Mouse (Mus musculus) hindbrain, embryonic 16.5 days (tissue): ENCODE results near the gene Spats2. TPM values are rescaled to one million over a fixed set of nuclear protein-coding genes. Genes with fewer than 3 reads are reported as not detected.

Source experiments
- ATAC-seq: fragments of 200-750 bp; cut with Nextera tagmentation; 2 replicates; pipeline ENCODE4 v1.8.0; 2017; ENCODE audit warnings: moderate TSS enrichment, moderate library complexity
- H3K27ac ChIP-seq: fragments of 300-500 bp; sonication (generic); 2 replicates; pipeline ENCODE4 v1.5.1; 2014; ENCODE audit warnings: low read depth, mild to moderate bottlenecking, control low read depth, low read length, moderate library complexity
- H3K27me3 ChIP-seq: fragments of 300-500 bp; sonication (generic); replicated peaks from 2 replicates; pipeline ENCODE4 v1.6.1; 2014; ENCODE audit warnings: low read length; ENCODE audit not compliant: control insufficient read depth, insufficient read depth
- H3K36me3 ChIP-seq: fragments of 300-500 bp; sonication (generic); 2 replicates; pipeline ENCODE4 v1.6.1; 2014; ENCODE audit warnings: mild to moderate bottlenecking, low read length, moderate library complexity, mixed read lengths; ENCODE audit not compliant: control insufficient read depth, insufficient read depth
- H3K4me1 ChIP-seq: fragments of 300-500 bp; sonication (generic); 2 replicates; pipeline ENCODE4 v1.6.1; 2014; ENCODE audit warnings: low read depth, low read length; ENCODE audit not compliant: control insufficient read depth, insufficient read depth
- H3K4me2 ChIP-seq: fragments of 300-500 bp; sonication (generic); 2 replicates; pipeline ENCODE4 v1.6.1; 2014; ENCODE audit warnings: mild to moderate bottlenecking, low read length, control low read depth, moderate library complexity
- H3K4me3 ChIP-seq: fragments of 300-500 bp; sonication (generic); 2 replicates; pipeline ENCODE4 v1.5.1; 2014; ENCODE audit warnings: mild to moderate bottlenecking, low read length, control low read depth, moderate library complexity
- H3K9ac ChIP-seq: fragments of 300-500 bp; sonication (generic); 2 replicates; pipeline ENCODE4 v1.6.1; 2014; ENCODE audit warnings: low read depth, mild to moderate bottlenecking, control low read depth, low read length, moderate library complexity
- H3K9me3 ChIP-seq: fragments of 300-500 bp; sonication (generic); 2 replicates; pipeline ENCODE4 v1.6.1; 2014; ENCODE audit warnings: mild to moderate bottlenecking, low read length, moderate library complexity; ENCODE audit not compliant: control insufficient read depth
- WGBS: fragments of 180-500 bp; shearing (Covaris S2); extraction: QIAGEN DNeasy Blood & Tissue Kit; methylation state at CpG from one replicate; pipeline ENCODE4 v1.1.7; 2014; 5-methylcytosine and 5-hydroxymethylcytosine counted together
- polyA plus RNA-seq: library from polyadenylated mRNA; unstranded; fragments of >200 nt; fragmentation: Nextera tagmentation; extraction: Ambion mirVana; gene quantifications from 2 replicates; pipeline ENCODE4 v1.2.1, GENCODE M21; 2015

Spats2 gene
- polyA plus RNA-seq, 1 experiment from 2014 or later = 23.8 TPM

DNA sequence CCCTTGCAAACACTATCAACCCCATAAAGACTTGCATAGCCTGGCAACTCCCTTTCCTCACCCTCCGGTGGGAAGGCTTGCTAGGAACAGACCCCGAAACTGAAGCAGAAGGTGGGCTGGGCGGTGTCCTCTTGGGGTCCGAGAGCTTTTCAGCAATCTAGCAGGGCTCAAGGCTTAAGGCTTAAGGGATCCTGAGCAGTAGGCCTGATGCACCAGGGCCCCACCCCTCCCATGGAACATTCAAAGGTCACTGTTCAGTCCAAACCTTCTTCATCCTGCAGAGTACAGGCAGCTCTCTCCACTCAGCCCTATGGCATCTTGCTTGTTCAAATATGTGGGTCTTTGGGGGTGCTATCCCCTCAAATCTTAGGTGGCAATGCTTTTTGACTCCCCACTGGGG, 39.7 kb upstream of the Spats2 start:
- H3K4me3 ChIP-seq = no peak overlapping the region
- whole genome bisulfite sequencing = 68% methylated on average over 4 of the region's 4 CpGs
- H3K4me2 ChIP-seq = no peak overlapping the region

DNA sequence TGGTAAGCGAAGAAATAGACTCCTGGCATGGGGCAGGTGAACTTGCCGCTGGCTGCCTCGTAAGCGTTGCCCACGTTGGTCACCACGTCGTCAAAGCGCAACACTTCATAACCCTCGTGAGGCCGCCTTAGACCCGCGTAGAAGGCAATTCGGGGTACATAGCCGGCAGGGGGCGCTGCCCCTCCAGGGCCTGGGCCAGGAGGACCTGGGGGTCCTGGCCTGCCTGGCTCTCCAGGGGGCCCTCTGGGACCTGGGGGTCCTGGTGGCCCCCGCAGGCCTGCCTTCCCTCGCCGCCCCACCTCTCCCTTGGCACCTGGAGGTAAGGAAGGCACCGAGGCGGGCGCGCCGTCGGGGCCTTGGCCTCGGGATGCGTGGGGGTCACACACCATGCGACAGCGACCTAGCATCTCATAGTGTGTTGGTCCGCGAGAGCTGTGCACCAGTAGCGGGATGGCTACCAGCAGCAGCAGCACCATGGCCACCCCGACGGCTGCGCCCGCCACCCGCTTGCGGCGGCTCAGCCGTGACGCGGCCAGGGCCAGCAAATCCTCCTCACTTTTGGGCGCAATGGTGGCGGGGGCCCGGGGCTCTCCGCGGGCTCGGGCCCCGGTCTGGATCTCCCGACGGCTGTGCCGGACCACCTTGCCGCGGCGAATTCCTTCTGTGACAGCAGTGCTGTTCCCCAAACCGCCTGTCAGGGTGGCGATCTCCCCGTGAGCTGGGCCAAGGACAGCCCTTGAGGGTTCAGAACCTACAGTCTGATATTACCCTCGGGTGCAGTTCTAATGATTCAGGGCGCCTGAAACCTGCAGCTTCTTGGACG, 38.3 kb upstream of the Spats2 start, which contains the start of gene C1ql4:
Gene C1ql4, minus strand, starts transcription at position 565 of the 823 bp plus-strand sequence.
- Histone ChIP-seq H3K4me1 (peaks cover 5% of the 10 kb centered on the region; the same call in 1 of the 2 replicates), H3K27ac (no peak within 1 kb of the TSS), H3K36me3 (no peaks in the 10 kb centered on the region), H3K9ac (no peak within 1 kb of the TSS; the same call in 1 of the 2 replicates), H3K27me3 (peaks cover 47% of the 10 kb centered on the region), H3K4me3 (peak within 1 kb of the TSS; percentile 25), H3K4me2 (peak within 1 kb of the TSS; percentile 55), H3K9me3 (no peaks in the 10 kb centered on the region)
- ATAC-seq = 0 out of 2 replicates have a peak, but pooled peaks have one; percentile 9
- WGBS = 5% methylated on average over 56 of the region's 60 CpGs

More for the DNA sequence above, 39.7 kb upstream of the Spats2 start:
- Histone ChIP-seq H3K9ac (no peak overlapping the region), H3K36me3 (no peaks in the 10 kb centered on the region), H3K4me1 (peaks cover 5% of the 10 kb centered on the region; the same call in 1 of the 2 replicates), H3K27ac (no peak overlapping the region), H3K27me3 (peaks cover 44% of the 10 kb centered on the region), H3K9me3 (no peaks in the 10 kb centered on the region)
- ATAC-seq = no peak

DNA sequence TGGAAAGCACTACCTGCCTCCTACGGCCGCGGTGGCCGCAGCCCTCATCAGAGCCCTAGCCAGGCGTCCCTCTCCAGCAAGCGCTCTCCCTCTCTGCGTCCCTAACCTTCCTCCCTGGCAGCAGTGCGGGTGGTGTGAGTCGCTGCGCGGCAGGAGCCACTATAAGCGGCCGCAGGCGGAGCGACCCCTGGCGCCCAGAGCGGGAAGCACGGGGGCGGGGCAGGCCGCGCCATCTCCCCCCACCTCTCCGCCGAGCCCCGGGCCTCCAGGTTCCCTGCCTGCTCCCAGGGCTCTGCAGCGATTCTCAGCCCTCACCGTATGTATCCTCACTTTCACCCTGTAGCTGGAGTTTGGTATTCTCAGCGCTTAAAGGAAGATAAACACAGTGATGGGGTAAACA, 37.4 kb upstream of the Spats2 start:
- Histone ChIP-seq H3K4me1 (peaks cover 5% of the 10 kb centered on the region; the same call in 1 of the 2 replicates), H3K9ac (no peak overlapping the region; the same call in 1 of the 2 replicates), H3K27me3 (peaks cover 51% of the 10 kb centered on the region), H3K36me3 (no peaks in the 10 kb centered on the region), H3K4me2 (peak overlapping the region; percentile 55), H3K27ac (no peak overlapping the region), H3K9me3 (no peaks in the 10 kb centered on the region), H3K4me3 (peak overlapping the region; percentile 25)
- under 1% methylated on average over 26 of the region's 27 CpGs for WGBS
- peak; percentile 63 for ATAC-seq

DNA sequence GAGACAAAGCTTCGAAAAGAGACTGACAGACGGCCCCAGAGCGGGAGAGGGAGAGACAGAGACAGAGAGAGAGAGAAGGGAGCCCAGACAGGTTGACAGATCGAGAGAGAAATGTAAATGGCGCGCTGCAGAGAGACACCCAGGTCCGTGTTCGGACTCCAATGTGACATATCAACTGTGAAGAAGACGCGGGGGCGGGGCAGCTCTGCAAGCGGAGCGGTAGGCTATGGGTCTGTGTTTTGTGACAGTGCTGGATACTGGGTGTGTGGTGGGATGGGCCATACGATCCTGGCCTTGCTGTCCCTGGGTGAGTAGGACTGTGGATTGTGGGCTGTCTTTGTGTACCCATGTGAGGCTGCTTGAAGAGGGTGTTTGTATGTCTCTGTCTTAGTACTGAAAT, 36.6 kb upstream of the Spats2 start:
- Histone ChIP-seq H3K4me3 (no peak overlapping the region), H3K4me1 (peaks cover 12% of the 10 kb centered on the region), H3K27me3 (peaks cover 50% of the 10 kb centered on the region), H3K4me2 (peak overlapping the region; percentile 29), H3K9me3 (no peaks in the 10 kb centered on the region), H3K9ac (no peak overlapping the region; the same call in 1 of the 2 replicates), H3K27ac (no peak overlapping the region), H3K36me3 (no peaks in the 10 kb centered on the region)
- no peak for ATAC-seq
- WGBS = 14% methylated on average over 14 of the region's 14 CpGs

- Histone ChIP-seq H3K9ac (peak within 1 kb of the TSS; percentile 66), H3K27ac (peak within 1 kb of the TSS; percentile 39), H3K4me1 (peaks cover 30% of the 10 kb centered on the region), H3K4me2 (peak within 1 kb of the TSS; percentile 77), H3K27me3 (peaks cover 38% of the 10 kb centered on the region), H3K4me3 (peak within 1 kb of the TSS; percentile 49), H3K9me3 (no peaks in the 10 kb centered on the region), H3K36me3 (no peaks in the 10 kb centered on the region)
- ATAC-seq = no peak
- WGBS = 30% methylated on average over 8 of the region's 8 CpGs
Measured at GRCm38 (mm10) chr15:99092870-99093269, 32.8 kb upstream of the Spats2 start, which contains the start of gene Dnajc22. Gene Dnajc22, plus strand, starts transcription at chr15:99093170.

DNA sequence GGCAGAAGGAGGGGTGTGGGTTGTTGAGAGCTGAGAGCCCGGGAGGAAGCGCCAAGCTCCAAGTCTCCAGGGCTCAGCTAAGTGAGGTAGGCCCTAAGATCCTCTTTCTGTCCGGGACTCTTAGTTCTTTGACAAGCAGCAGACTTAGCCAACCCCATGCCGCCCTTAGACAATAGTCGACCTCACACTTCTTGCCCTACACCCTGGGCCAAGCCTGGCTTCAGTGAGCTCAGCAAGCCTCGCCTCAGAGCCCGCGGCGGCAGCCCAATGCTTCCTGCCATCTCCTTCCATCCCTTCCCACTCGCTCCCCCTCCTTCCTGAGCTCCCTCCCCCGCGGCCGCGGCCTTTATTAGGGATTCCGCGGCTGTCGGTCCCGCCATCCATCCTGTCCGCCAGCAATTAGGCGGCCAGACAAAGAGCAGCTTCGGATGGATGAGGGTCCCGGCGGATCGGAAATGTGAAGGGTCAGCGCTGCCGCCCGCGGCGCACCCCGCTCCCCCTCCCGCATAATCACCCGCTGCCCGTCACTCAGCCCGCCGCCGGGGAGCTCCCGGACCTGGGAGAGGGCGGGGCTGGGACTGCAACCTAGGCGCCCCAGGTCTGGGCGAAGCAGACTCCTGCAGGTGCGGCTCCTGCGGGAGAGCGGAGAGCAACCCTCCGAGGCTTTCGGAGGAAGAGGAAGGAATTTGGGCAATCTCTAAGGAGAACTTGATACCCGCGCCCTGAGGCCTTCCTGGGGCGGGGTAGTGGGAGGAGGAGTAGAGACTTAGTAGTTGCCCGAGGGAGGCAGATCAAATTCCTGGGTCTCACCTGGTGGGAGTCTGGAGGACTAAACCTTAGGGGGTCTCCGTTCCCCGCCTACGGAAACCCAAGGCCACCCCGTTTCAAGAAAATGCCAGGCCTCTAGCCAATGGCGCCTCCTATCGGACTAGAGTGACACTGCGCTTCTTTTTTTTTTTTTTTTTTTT, 32.1 kb upstream of the Spats2 start:
- ATAC-seq = peak; percentile 34
- Histone ChIP-seq H3K9ac (peak overlapping the region; percentile 66), H3K36me3 (no peaks in the 10 kb centered on the region), H3K9me3 (no peaks in the 10 kb centered on the region), H3K27ac (peak overlapping the region; percentile 39), H3K4me1 (peaks cover 30% of the 10 kb centered on the region), H3K4me3 (peak overlapping the region; percentile 49), H3K27me3 (peaks cover 36% of the 10 kb centered on the region), H3K4me2 (peak overlapping the region; percentile 77)
- WGBS = 1% methylated on average over 54 of the region's 56 CpGs

DNA sequence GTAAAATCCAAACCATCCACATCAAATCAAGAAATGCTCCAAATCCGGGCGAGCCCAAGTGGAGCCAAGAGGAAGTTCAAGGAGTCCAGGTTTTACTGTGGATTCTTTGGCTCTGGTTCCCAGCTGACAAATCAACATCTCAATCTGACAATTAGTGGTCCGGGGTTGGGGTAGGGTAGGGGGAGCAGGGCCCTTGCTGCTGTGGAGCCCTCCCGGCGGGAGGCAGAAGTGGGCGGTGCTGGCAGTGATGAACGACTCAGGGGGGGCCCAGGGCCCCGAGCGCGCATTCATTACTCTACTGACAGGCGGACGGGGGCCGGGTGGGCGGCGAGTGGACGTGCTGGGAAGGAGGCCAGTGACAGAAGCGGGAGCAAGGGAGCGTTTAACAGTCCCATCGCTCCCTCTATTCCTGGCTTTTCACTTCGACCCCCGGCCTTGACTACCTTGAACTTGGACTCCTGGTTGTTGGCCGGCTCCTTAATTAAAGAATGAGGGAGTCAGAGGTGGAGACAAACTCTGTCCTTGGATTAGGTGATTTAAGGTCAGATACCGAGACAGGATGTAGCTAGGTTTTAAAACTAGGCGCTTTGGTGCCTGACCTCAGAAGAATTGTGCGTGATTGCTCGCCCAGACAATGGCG, 31.0 kb upstream of the Spats2 start:
- 1% methylated on average over 26 of the region's 27 CpGs for WGBS
- peaks cover 34% of the 10 kb centered on the region for H3K27me3 ChIP-seq
- H3K4me3 ChIP-seq = no peak overlapping the region
- peak; percentile 60 for ATAC-seq
- H3K36me3 ChIP-seq = no peaks in the 10 kb centered on the region
- peaks cover 30% of the 10 kb centered on the region for H3K4me1 ChIP-seq
- no peaks in the 10 kb centered on the region for H3K9me3 ChIP-seq
- H3K9ac ChIP-seq = no peak overlapping the region
- H3K27ac ChIP-seq = no peak overlapping the region
- H3K4me2 ChIP-seq = peak overlapping the region; percentile 41

DNA sequence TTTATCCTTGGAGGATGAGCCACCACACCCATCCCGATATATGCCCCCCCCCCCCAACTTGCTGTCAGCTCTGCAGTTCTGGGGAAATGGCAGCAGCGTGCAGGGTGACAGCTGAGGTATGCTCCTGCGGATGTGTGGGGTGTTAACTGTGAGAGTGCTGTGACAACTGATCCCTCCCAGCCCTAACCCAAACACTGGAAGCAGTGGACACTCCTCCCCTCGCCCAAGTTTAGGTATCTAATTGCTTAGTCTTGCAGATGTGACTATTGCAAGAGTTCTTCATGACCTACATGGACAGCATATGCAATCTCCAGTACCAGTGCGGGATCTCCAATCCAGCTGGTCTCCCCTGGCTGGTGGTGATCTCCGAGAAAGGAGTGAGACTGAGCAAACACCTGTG, 30.4 kb upstream of the Spats2 start:
- no peak overlapping the region for H3K4me3 ChIP-seq
- no peak overlapping the region for H3K9ac ChIP-seq
- peaks cover 30% of the 10 kb centered on the region for H3K4me1 ChIP-seq
- H3K4me2 ChIP-seq = no peak overlapping the region
- no peak overlapping the region for H3K27ac ChIP-seq
- WGBS = 16% methylated on average over 6 of the region's 6 CpGs
- H3K9me3 ChIP-seq = no peaks in the 10 kb centered on the region
- H3K36me3 ChIP-seq = no peaks in the 10 kb centered on the region
- peaks cover 31% of the 10 kb centered on the region for H3K27me3 ChIP-seq
- no peak for ATAC-seq
